8 mouse cellular contexts compared by ENCODE assay signal in the genomic region with DNA sequence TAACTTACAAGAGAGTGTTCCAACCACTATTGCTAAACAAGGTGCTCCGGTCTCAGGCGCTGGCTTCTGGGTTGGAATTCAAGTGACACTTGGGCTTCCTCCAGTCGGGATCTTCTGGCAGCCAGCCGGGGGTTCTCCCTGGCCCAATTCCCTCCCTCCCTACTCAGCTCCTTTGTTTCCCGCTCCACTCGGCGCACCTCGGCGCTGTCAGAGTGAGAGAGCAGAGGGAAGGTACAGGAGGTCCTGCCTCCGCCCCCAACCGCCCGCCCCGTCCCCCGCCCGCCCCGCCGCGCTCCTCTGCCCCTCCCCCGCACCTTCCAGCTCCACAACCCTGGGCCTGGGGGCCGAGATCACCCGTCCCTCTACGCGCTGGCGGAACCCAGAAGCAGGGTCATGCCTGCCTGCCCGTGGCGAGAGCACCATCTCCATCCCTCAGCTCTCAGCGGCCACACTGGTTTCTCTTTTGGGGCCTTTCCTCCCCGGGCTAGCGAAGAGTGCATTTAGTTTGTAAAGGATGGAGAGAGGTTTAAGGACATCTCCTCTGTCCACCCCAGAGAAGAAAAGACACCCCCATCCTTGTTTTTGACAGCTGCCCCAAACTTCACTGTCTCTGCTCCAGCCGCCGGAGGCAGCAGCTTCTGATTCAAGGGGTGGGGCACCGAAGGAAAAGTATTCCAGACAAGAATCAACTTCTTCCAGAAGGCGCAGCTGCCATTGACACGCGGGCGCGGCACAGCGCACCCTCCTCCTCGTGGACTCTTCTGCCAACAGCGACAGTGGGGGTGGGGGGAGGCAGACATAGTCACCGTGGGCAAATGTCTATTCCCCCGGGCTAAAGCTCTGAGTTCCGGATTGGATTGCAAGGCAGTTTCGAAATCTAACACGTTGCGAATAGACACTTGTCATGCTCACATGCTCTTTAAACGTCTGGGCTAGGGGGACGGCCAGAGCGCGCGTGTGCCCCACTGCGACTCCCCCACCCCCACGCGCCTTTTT. TPM values are rescaled to one million over a fixed set of nuclear protein-coding genes. Genes with fewer than 3 reads are reported as not detected.
A peak's percentile ranks its signal among the peaks of the same experiment; 100 is the strongest.
DNase-seq lines count a peak whose midpoint lies in the region; ATAC-seq and TF ChIP-seq lines count a peak whose summit lies in the region.

No protein-coding gene starts in this region.

- no peaks in the 10 kb centered on the region for H3K9me3 ChIP-seq in hindbrain, postnatal 0 days (ENCODE audit: low read length)
- no peaks in the 10 kb centered on the region for H3K9me3 ChIP-seq in liver, embryonic 12.5 days (replicated peaks)

- peaks cover 6% of the 10 kb centered on the region; the same call in 1 of the 2 replicates for H3K4me1 ChIP-seq in hindbrain, postnatal 0 days (ENCODE audit: insufficient read depth, low read length)
- peaks cover 45% of the 10 kb centered on the region for H3K4me1 ChIP-seq in liver, embryonic 12.5 days
- peaks cover 28% of the 10 kb centered on the region for H3K4me1 ChIP-seq in testis, adult 2 months (ENCODE audit: control insufficient read depth, insufficient read depth, low read length)

- WGBS in hindbrain, postnatal 0 days: under 1% methylated on average over 49 of the region's 54 CpGs
- WGBS in liver, embryonic 12.5 days (ENCODE audit: insufficient replicate concordance): under 1% methylated on average over 46 of the region's 54 CpGs

- ATAC-seq in hindbrain, postnatal 0 days: peak; percentile 35
- peak; percentile 62 for ATAC-seq in liver, embryonic 12.5 days
- ATAC-seq in monocyte, adult 5-6 weeks (replicated peaks; ENCODE audit: insufficient number of reproducible peaks, low FRiP score, low TSS enrichment, poor library complexity, severe bottlenecking): peak; percentile 42

- peak in 1 of 2 experiments; percentile 24 for DNase-seq in layer of hippocampus, adult 2 months (ENCODE audit: low spot score in 2 of 2)
- DNase-seq in layer of hippocampus, postnatal 14 days (ENCODE audit: low spot score in 2 of 2): no peak
- peak; percentile 37 for DNase-seq in cerebellum, adult 9-10 months
- peak; percentile 70 for DNase-seq in gastrocnemius, postnatal 10 days
- DNase-seq in hindbrain, postnatal 0 days (ENCODE audit: low spot score): peak; percentile 71

- H3K36me3 ChIP-seq in hindbrain, postnatal 0 days (ENCODE audit: insufficient read depth, low read length): no peaks in the 10 kb centered on the region
- no peaks in the 10 kb centered on the region for H3K36me3 ChIP-seq in liver, embryonic 12.5 days
- H3K36me3 ChIP-seq in testis, adult 2 months (ENCODE audit: control insufficient read depth, insufficient read depth, low read length): peaks cover 4% of the 10 kb centered on the region

- peak overlapping the region; percentile 88 for H3K27ac ChIP-seq in layer of hippocampus, adult 2 months
- peak overlapping the region; percentile 82 for H3K27ac ChIP-seq in hindbrain, postnatal 0 days
- peak overlapping the region; percentile 80 for H3K27ac ChIP-seq in liver, embryonic 12.5 days
- peak overlapping the region; percentile 99 for H3K27ac ChIP-seq in testis, adult 2 months (ENCODE audit: control insufficient read depth, insufficient read depth, low read depth, low read length)

- H3K4me3 ChIP-seq in layer of hippocampus, adult 2 months: peak overlapping the region; percentile 56
- H3K4me3 ChIP-seq in hindbrain, postnatal 0 days (ENCODE audit: low read length): peak overlapping the region; percentile 67
- peak overlapping the region; percentile 68 for H3K4me3 ChIP-seq in liver, embryonic 12.5 days
- H3K4me3 ChIP-seq in testis, adult 2 months (ENCODE audit: control insufficient read depth, low read depth, low read length): peak overlapping the region; percentile 95

- TF ChIP-seq POLR2A in testis, adult 2 months (IDR thresholded peaks at IDR 0.05; ENCODE audit: control insufficient read depth, low read depth, low read length): peak; percentile 61; the same call in 1 of the 2 replicates

- H3K9ac ChIP-seq in hindbrain, postnatal 0 days (replicated peaks; ENCODE audit: low read length): peak overlapping the region; percentile 57
- H3K9ac ChIP-seq in liver, embryonic 12.5 days: peak overlapping the region; percentile 73

- H3K27me3 ChIP-seq in hindbrain, postnatal 0 days (ENCODE audit: insufficient read depth, low read length): no peaks in the 10 kb centered on the region; the same call in 1 of the 2 replicates
- peaks cover 63% of the 10 kb centered on the region for H3K27me3 ChIP-seq in liver, embryonic 12.5 days (replicated peaks)
- no peaks in the 10 kb centered on the region for H3K27me3 ChIP-seq in testis, adult 2 months (ENCODE audit: control insufficient read depth, insufficient read depth, low read length)

- peak overlapping the region; percentile 99 for H3K4me2 ChIP-seq in hindbrain, postnatal 0 days (ENCODE audit: low read depth, low read length)
- peak overlapping the region; percentile 92 for H3K4me2 ChIP-seq in liver, embryonic 12.5 days

- TF ChIP-seq CTCF in layer of hippocampus, adult 2 months (conservative IDR thresholded peaks at IDR 0.05): no peak
- no peak for TF ChIP-seq CTCF in hindbrain, postnatal 0 days (IDR thresholded peaks at IDR 0.05; ENCODE audit: low read depth)
- TF ChIP-seq CTCF in testis, adult 2 months (IDR thresholded peaks at IDR 0.05; ENCODE audit: control insufficient read depth, insufficient read depth, insufficient replicate concordance, low read depth, low read length): no peak

RNA-seq across cellular contexts. Expression of a gene that starts 2.1 kb away (rescaled TPM):
- 1 to 10 TPM; 1.4 to 1.7 TPM for total RNA-seq in layer of hippocampus, adult 2 months (2021)
- 1 to 10 TPM; 2.3 to 3.1 TPM for total RNA-seq in layer of hippocampus, postnatal 14 days (2021)
- total RNA-seq in gastrocnemius, postnatal 10 days (2021): 10 to 100 TPM in 1 of 2 experiments, 1 to 10 TPM in 1; 9.5 to 15.4 TPM
- total RNA-seq in hindbrain, postnatal 0 days (2014; rRNA removed): 12.5 and 12.6 TPM in 2 replicates
- polyA plus RNA-seq in hindbrain, postnatal 0 days (2015; fragmentation: Nextera tagmentation; extraction: Ambion mirVana): 8.4 and 9.4 TPM in 2 replicates
- polyA plus RNA-seq in liver, embryonic 12.5 days (2016; fragmentation: Nextera tagmentation; extraction: Ambion mirVana): 13.3 and 13.8 TPM in 2 replicates
- 79.7 to 125 TPM (median 111 TPM) in 3 replicates for total RNA-seq in monocyte, adult 5-6 weeks (2017)
- polyA plus RNA-seq in testis, adult 2 months (2012; rRNA removed): 47.5 and 50.9 TPM in 2 replicates

Comparison
In these comparisons a context has a peak if more than half of its experiments do, and no peak if none do; other contexts are left out.
1. DNase-seq: peak in cerebellum, adult 9-10 months (single experiment), gastrocnemius, postnatal 10 days (single experiment) and hindbrain, postnatal 0 days (single experiment); none in layer of hippocampus, postnatal 14 days (0 of 2).
2. Peak in every context shown above with its lines, with median percentiles within 50 percentile points of each other: H3K27ac ChIP-seq, H3K4me3 ChIP-seq and ATAC-seq.